ENCODE assay signal across 8 mouse cellular contexts in genomic region chr2:32599409-32599808, GRCm38 (mm10). TPM values are rescaled to one million over a fixed set of nuclear protein-coding genes. Genes with fewer than 3 reads are reported as not detected.
DNase-seq lines count a peak whose midpoint lies in the region; ATAC-seq and TF ChIP-seq lines count a peak whose summit lies in the region.

Gene St6galnac6, plus strand, starts transcription at chr2:32599709.

- no peaks in the 10 kb centered on the region for H3K27me3 ChIP-seq in heart, embryonic 10.5 days (ENCODE audit: insufficient read depth, poor library complexity, severe bottlenecking)

- intact Hi-C loops in left cerebral cortex, postnatal 36 days (cut with DNase I), result no loop called here

- H3K36me3 ChIP-seq in heart, embryonic 10.5 days, result peaks cover 46% of the 10 kb centered on the region

- H3K4me1 ChIP-seq in lung, adult 2 months (ENCODE audit: control insufficient read depth, insufficient read depth, low read length), result peaks cover 6% of the 10 kb centered on the region
- peaks cover 8% of the 10 kb centered on the region for H3K4me1 ChIP-seq in bone marrow macrophage, adult 2 months (ENCODE audit: control insufficient read depth, insufficient read depth, low read length)
- H3K4me1 ChIP-seq in heart, embryonic 10.5 days, result peaks cover 24% of the 10 kb centered on the region

- TF ChIP-seq POLR2A in lung, adult 2 months (IDR thresholded peaks at IDR 0.05; ENCODE audit: borderline replicate concordance, extremely low read depth, low read depth, low read length), result no peak
- no peak for TF ChIP-seq POLR2A in bone marrow macrophage, adult 2 months (IDR thresholded peaks at IDR 0.05; ENCODE audit: borderline replicate concordance, low read depth, low read length)

- WGBS in lung, adult 2 months, result 90% methylated on average over 3 of the region's 3 CpGs
- WGBS in heart, embryonic 10.5 days, result 91% methylated on average over 3 of the region's 3 CpGs

- no peak for TF ChIP-seq CTCF in lung, adult 2 months (IDR thresholded peaks at IDR 0.05; ENCODE audit: insufficient read depth, low read length)
- TF ChIP-seq CTCF in bone marrow macrophage, adult 2 months (IDR thresholded peaks at IDR 0.05; ENCODE audit: low read depth, low read length), result no peak

- no peak within 1 kb of the TSS for H3K4me3 ChIP-seq in lung, adult 2 months (replicated peaks; ENCODE audit: extremely low read depth, low read depth, low read length)
- no peak within 1 kb of the TSS for H3K4me3 ChIP-seq in bone marrow macrophage, adult 2 months (ENCODE audit: insufficient read depth, low read length)
- H3K4me3 ChIP-seq in heart, embryonic 10.5 days, result no peak within 1 kb of the TSS

- no peaks in the 10 kb centered on the region for H3K9me3 ChIP-seq in heart, embryonic 10.5 days

- no peak for DNase-seq in lung, adult 2 months
- DNase-seq in lung, postnatal 4 days, result no peak
- no peak for DNase-seq in heart, embryonic 10.5 days (ENCODE audit: low spot score)
- DNase-seq in left cerebral cortex, postnatal 36 days (ENCODE audit: low spot score in 2 of 2), result no peak
- DNase-seq in ovary, postnatal 36 days (ENCODE audit: low spot score), result no peak
- no peak for DNase-seq in frontal cortex, postnatal 10 days (ENCODE audit: low spot score in 2 of 2)

- ATAC-seq in inflammation-experienced regulatory T-cells, adult 6 months, result no peak

- no peak within 1 kb of the TSS for H3K27ac ChIP-seq in bone marrow macrophage, adult 2 months (ENCODE audit: insufficient read depth, low read depth, low read length)
- no peak within 1 kb of the TSS for H3K27ac ChIP-seq in heart, embryonic 10.5 days

RNA-seq across cellular contexts. Expression of gene St6galnac6, which starts in this region (rescaled TPM):
- 59.0 and 59.8 TPM in 2 replicates for polyA plus RNA-seq in lung, adult 2 months (2012; rRNA removed)
- 30.7 and 35.3 TPM in 2 replicates for polyA plus RNA-seq in bone marrow macrophage, adult 2 months (2012; ENCODE audit: insufficient read depth, insufficient read length, missing spikeins)
- 25.1 and 28.4 TPM in 2 replicates for polyA plus RNA-seq in heart, embryonic 10.5 days (2016; fragmentation: Nextera tagmentation; extraction: Ambion mirVana)
- 100 to 1,000 TPM; 121 to 135 TPM for total RNA-seq in left cerebral cortex, postnatal 36 days (2021)
- 1 to 10 TPM; 3.4 to 5.1 (median 4.3) TPM for polyA plus RNA-seq in inflammation-experienced regulatory T-cells, adult 6 months (2017; shearing (Covaris generic))
